ENCODE assay signal across 8 mouse cellular contexts in the genomic region with DNA sequence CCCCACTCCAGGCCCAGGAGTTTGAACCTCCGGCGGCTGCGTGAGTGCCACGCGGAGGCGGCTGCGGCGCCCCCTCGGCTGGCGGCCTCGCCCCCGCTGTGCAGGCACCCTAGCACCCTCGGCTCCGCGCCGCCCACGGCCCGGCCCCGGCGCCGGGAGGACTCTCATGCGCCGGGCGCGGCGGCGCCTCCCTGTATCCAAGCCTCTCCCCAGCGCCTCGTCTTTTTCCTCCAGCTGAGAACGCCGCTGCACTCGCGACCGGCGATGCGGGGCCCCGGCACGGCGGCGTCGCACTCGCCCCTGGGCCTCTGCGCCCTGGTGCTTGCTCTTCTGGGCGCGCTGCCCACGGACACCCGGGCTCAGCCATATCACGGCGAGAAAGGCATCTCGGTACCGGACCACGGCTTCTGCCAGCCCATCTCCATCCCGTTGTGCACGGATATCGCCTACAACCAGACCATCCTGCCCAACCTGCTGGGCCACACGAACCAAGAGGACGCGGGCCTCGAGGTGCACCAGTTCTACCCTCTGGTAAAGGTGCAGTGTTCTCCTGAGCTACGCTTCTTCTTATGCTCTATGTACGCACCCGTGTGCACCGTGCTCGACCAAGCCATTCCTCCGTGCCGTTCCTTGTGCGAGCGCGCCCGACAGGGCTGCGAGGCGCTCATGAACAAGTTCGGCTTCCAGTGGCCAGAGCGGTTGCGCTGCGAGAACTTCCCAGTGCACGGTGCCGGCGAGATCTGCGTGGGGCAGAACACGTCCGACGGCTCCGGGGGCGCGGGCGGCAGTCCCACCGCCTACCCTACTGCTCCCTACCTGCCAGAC. TPM values are rescaled to one million over a fixed set of nuclear protein-coding genes. Genes with fewer than 3 reads are reported as not detected.
A peak's percentile ranks its signal among the peaks of the same experiment; 100 is the strongest.
DNase-seq lines count a peak whose midpoint lies in the region; ATAC-seq lines count a peak whose summit lies in the region.

No protein-coding gene starts in this region.

- peak overlapping the region; percentile 79 for H3K9ac ChIP-seq in liver, embryonic 11.5 days (ENCODE audit: low read depth, low read length)

- intact Hi-C loops in left cerebral cortex, postnatal 36 days (cut with DNase I): loop anchor here (2.0 to 5.0 kb wide), 3 partner anchors 99 to 166 kb away; no protein-coding TSS in a partner anchor

- no peaks in the 10 kb centered on the region for H3K9me3 ChIP-seq in liver, embryonic 11.5 days (ENCODE audit: control insufficient read depth, low read length)

- H3K4me1 ChIP-seq in liver, embryonic 11.5 days (replicated peaks; ENCODE audit: control insufficient read depth, insufficient read depth, low read length): peaks cover 39% of the 10 kb centered on the region

- H3K36me3 ChIP-seq in liver, embryonic 11.5 days (ENCODE audit: control insufficient read depth, insufficient read depth, low read length): peaks cover 2% of the 10 kb centered on the region; the same call in 1 of the 2 replicates

- H3K4me2 ChIP-seq in liver, embryonic 11.5 days: peak overlapping the region; percentile 98

- peak overlapping the region; percentile 83 for H3K4me3 ChIP-seq in liver, embryonic 11.5 days (ENCODE audit: low read depth, low read length)

- WGBS in liver, embryonic 11.5 days: under 1% methylated on average over 88 of the region's 88 CpGs

- H3K27me3 ChIP-seq in liver, embryonic 11.5 days (replicated peaks; ENCODE audit: control insufficient read depth, insufficient read depth, low read length): peaks cover 12% of the 10 kb centered on the region

- peak overlapping the region; percentile 91 for H3K27ac ChIP-seq in liver, embryonic 11.5 days (ENCODE audit: low read depth, low read length)

- DNase-seq in left cerebral cortex, postnatal 36 days (ENCODE audit: low spot score in 2 of 2): peak; percentile 40 to 41
- DNase-seq in left cerebral cortex, adult 11 months (ENCODE audit: low spot score): no peak
- peak; percentile 73 for DNase-seq in cerebellum, adult 9-10 months
- peak; percentile 66 for DNase-seq in gastrocnemius, postnatal 10 days
- DNase-seq in induced T-regulatory cell, adult 2 months (ENCODE audit: low read depth): peak; percentile 47
- peak; percentile 69 for DNase-seq in liver, embryonic 11.5 days (ENCODE audit: low spot score)
- peak; percentile 51 for DNase-seq in naive thymus-derived CD4-positive, alpha-beta T cell, adult 2 months (ENCODE audit: low read depth)
- peak; percentile 22 for DNase-seq in testis, postnatal 14 days (ENCODE audit: low spot score)

- peak; percentile 15; the same call in 1 of the 2 replicates for ATAC-seq in liver, embryonic 11.5 days (replicated peaks; ENCODE audit: low FRiP score)

RNA-seq across cellular contexts. Expression of gene Fzd7, which starts 0.7 kb away (rescaled TPM):
- 1 to 10 TPM; 5.5 to 6.4 TPM for total RNA-seq in left cerebral cortex, postnatal 36 days (2021)
- 10 to 100 TPM; 35.8 to 37.6 TPM for total RNA-seq in gastrocnemius, postnatal 10 days (2021)
- 7.5 and 7.7 TPM in 2 replicates for polyA plus RNA-seq in liver, embryonic 11.5 days (2014; fragmentation: Nextera tagmentation; extraction: Ambion mirVana)

RNA-seq across cellular contexts. Expression of gene Gm973, which starts 33.2 kb away (rescaled TPM):
- 10 to 100 TPM; 12.2 to 12.5 TPM for total RNA-seq in left cerebral cortex, postnatal 36 days (2021)
- 1 to 10 TPM in 1 of 2 experiments, under 1 TPM in 1; 0.81 to 1.2 TPM for total RNA-seq in gastrocnemius, postnatal 10 days (2021)
- polyA plus RNA-seq in liver, embryonic 11.5 days (2014; fragmentation: Nextera tagmentation; extraction: Ambion mirVana): 0.14 and 0.22 TPM in 2 replicates

Comparison
In these comparisons a context has a peak if more than half of its experiments do, and no peak if none do; other contexts are left out.
1. RNA of gene Fzd7, which starts 0.7 kb away (total RNA-seq): 35.8 to 37.6 TPM in gastrocnemius, postnatal 10 days; 5.5 to 6.4 TPM in left cerebral cortex, postnatal 36 days; every median in the first group is over 4 times any median in the second.
2. RNA of gene Gm973, which starts 33.2 kb away (total RNA-seq): 12.2 to 12.5 TPM in left cerebral cortex, postnatal 36 days; 0.81 to 1.2 TPM in gastrocnemius, postnatal 10 days; every median in the first group is over 4 times any median in the second.